Mouse (Mus musculus) hindbrain, embryonic 12.5 days (tissue): Measurements from ENCODE around the gene Zfp526. TPM values are rescaled to one million over a fixed set of nuclear protein-coding genes. Genes with fewer than 3 reads are reported as not detected.

Experiments used
- ATAC-seq: fragments of 200-750 bp; cut with Nextera tagmentation; 2 replicates; pipeline ENCODE4 v1.8.0; 2017; ENCODE audit warnings: moderate TSS enrichment; ENCODE audit not compliant: low FRiP score
- H3K27ac ChIP-seq: fragments of 300-500 bp; sonication (generic); 2 replicates; pipeline ENCODE4 v1.5.1; 2016; ENCODE audit warnings: mild to moderate bottlenecking
- H3K27me3 ChIP-seq: fragments of 300-500 bp; sonication (generic); 2 replicates; pipeline ENCODE4 v1.6.1; 2016; ENCODE audit warnings: mild to moderate bottlenecking
- H3K36me3 ChIP-seq: fragments of 300-500 bp; sonication (generic); 2 replicates; pipeline ENCODE4 v1.6.1; 2016; ENCODE audit warnings: mild to moderate bottlenecking
- H3K4me1 ChIP-seq: fragments of 300-500 bp; sonication (generic); 2 replicates; pipeline ENCODE4 v1.6.1; 2016
- H3K4me2 ChIP-seq: fragments of 300-500 bp; sonication (generic); replicated peaks from 2 replicates; pipeline ENCODE4 v1.6.1; 2016; ENCODE audit warnings: mild to moderate bottlenecking
- H3K4me3 ChIP-seq: fragments of 300-500 bp; sonication (generic); 2 replicates; pipeline ENCODE4 v1.5.1; 2016; ENCODE audit warnings: mild to moderate bottlenecking
- H3K9ac ChIP-seq: fragments of 300-500 bp; sonication (generic); 2 replicates; pipeline ENCODE4 v1.6.1; 2016; ENCODE audit warnings: mild to moderate bottlenecking, moderate library complexity
- H3K9me3 ChIP-seq: fragments of 300-500 bp; sonication (generic); replicated peaks from 2 replicates; pipeline ENCODE4 v1.6.1; 2016; ENCODE audit warnings: mild to moderate bottlenecking
- WGBS: fragments of 180-500 bp; shearing (Covaris S2); methylation state at CpG from one replicate; pipeline ENCODE4 v1.1.7; 2016; 5-methylcytosine and 5-hydroxymethylcytosine counted together
- microRNA-seq: library from miRNA; unstranded; fragments of <30 nt; microRNA quantifications from one replicate; pipeline ENCODE4, GENCODE M21; 2017
- polyA plus RNA-seq: library from polyadenylated mRNA; unstranded; fragments of >200 nt; fragmentation: Nextera tagmentation; extraction: Ambion mirVana; gene quantifications from 2 replicates; pipeline ENCODE4 v1.2.1, GENCODE M21; 2016

Zfp526 gene
- polyA plus RNA-seq, 1 experiment from 2014 or later = 2.3 TPM

- no peak overlapping the region; the same call in 1 of the 2 replicates for H3K4me2 ChIP-seq
- 0 out of 2 replicates have a peak overlapping the region, but pooled peaks have one; percentile 24 for H3K9ac ChIP-seq
- H3K9me3 ChIP-seq = no peaks in the 10 kb centered on the region
- no peak overlapping the region for H3K27ac ChIP-seq
- ATAC-seq = no peak
- H3K27me3 ChIP-seq = no peaks in the 10 kb centered on the region
- WGBS = 52% methylated on average over 5 of the region's 5 CpGs
- peaks cover 38% of the 10 kb centered on the region for H3K36me3 ChIP-seq
- no peak overlapping the region for H3K4me3 ChIP-seq
- peaks cover 51% of the 10 kb centered on the region for H3K4me1 ChIP-seq
These were observed 53.3 kb downstream of the Zfp526 start for GRCm38 (mm10) chr7:25274571-25274970.

DNA sequence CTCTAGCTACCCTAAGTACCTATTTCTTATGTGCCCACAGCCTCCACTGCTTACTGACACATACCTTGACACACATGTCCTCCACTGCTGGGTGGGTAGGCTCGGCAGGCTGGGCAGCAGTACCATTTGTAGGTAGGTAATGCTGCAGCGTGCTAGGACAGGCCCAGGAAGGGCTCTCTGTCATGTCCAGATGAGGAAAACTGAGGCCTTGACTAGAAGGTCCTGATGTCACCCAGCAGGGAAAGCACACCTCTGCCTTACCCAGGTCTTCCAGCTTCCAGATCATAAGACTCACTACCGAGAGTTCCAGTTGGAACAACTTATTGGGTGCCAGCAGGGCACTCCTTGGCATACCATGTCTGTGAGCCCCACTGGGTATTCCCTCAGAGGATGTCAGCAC lies 53.8 kb downstream of the Zfp526 start:
- Histone ChIP-seq H3K27me3 (no peaks in the 10 kb centered on the region), H3K36me3 (peaks cover 38% of the 10 kb centered on the region), H3K4me1 (peaks cover 51% of the 10 kb centered on the region), H3K9ac (no peak overlapping the region), H3K9me3 (no peaks in the 10 kb centered on the region), H3K4me2 (no peak overlapping the region; the same call in 1 of the 2 replicates), H3K4me3 (no peak overlapping the region), H3K27ac (no peak overlapping the region)
- 86% methylated on average over 3 of the region's 3 CpGs for WGBS
- no peak for ATAC-seq

DNA sequence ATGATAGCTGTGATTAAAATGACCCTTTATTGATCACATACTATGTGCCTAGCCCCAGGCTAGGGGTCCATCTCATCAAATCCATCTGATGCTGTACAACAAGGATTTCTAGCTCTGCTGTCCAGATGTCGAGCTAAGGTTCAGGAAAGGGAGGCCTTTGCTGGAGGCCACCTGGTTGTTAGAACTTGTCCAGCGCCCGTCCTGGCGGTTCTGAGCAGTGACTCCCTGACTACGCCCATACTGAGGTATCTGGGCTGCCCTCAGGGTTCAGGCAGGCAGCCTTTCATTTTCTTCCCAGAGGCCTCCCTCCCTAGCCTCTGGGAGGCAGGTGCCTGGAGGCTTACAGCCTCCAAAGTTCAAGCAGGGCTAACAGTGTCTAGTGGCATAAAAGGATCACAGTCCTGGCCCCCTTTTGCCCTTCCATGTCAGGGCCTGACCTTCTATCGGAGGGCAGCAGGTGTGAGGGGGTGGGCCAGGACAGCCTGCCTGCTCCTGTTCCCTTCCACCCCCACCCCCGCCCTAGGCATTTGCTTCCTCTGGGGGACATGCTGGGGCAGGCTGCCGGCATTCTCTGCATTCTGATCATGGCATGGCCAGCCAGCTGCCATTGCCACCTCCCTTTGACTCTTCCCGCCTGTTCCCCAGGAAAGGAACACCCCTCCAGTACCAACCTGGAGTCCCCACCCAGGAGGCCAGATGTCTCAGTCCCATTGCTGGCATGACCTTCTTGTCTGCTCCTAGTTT lies 54.5 kb downstream of the Zfp526 start:
- Histone ChIP-seq H3K4me1 (peaks cover 54% of the 10 kb centered on the region), H3K9ac (0 out of 2 replicates have a peak overlapping the region, but pooled peaks have one; percentile 32), H3K27me3 (no peaks in the 10 kb centered on the region), H3K27ac (0 out of 2 replicates have a peak overlapping the region, but pooled peaks have one; percentile 17), H3K9me3 (no peaks in the 10 kb centered on the region), H3K4me3 (no peak overlapping the region), H3K36me3 (peaks cover 36% of the 10 kb centered on the region), H3K4me2 (no peak overlapping the region)
- no peak for ATAC-seq
- 54% methylated on average over 9 of the region's 9 CpGs for WGBS

Small RNA genes lying within 50 kb of the gene (microRNA-seq; reads per million reads assigned to microRNA genes)
- gene Mir7048 = not detected

Other genes starting within 250 kb of the Zfp526 start
- gene Rabac1, start 248.7 kb upstream of the Zfp526 start, polyA plus RNA-seq = 122 and 138 TPM in 2 replicates
- gene Atp1a3, start 215.5 kb upstream of the Zfp526 start, polyA plus RNA-seq = 110 and 121 TPM in 2 replicates
- gene Grik5, start 149.1 kb upstream of the Zfp526 start, polyA plus RNA-seq = 16.5 and 17.1 TPM in 2 replicates
- gene Zfp574, start 148.9 kb upstream of the Zfp526 start, polyA plus RNA-seq = 39.8 and 40.8 TPM in 2 replicates
- 38.6 and 40.3 TPM in 2 replicates for gene Pou2f2, start 41.7 kb upstream of the Zfp526 start, polyA plus RNA-seq
- 11.9 and 13.9 TPM in 2 replicates for gene Dedd2, start 810 bp upstream of the Zfp526 start, polyA plus RNA-seq
- gene Gsk3a, start 16.4 kb downstream of the Zfp526 start, polyA plus RNA-seq = 17.2 and 19.6 TPM in 2 replicates
- 10.4 and 13.6 TPM in 2 replicates for gene Erf, start 29.3 kb downstream of the Zfp526 start, polyA plus RNA-seq
- 41.1 and 42.4 TPM in 2 replicates for gene Cic, start 46.3 kb downstream of the Zfp526 start, polyA plus RNA-seq
- gene Pafah1b3, start 76.6 kb downstream of the Zfp526 start, polyA plus RNA-seq = 391 and 405 TPM in 2 replicates
- 0.87 and 1.1 TPM in 2 replicates for gene Prr19, start 80.0 kb downstream of the Zfp526 start, polyA plus RNA-seq
- 24.3 and 25.9 TPM in 2 replicates for gene Tmem145, start 84.7 kb downstream of the Zfp526 start, polyA plus RNA-seq
- gene Megf8, start 95.7 kb downstream of the Zfp526 start, polyA plus RNA-seq = 20.9 and 23.0 TPM in 2 replicates
- gene Cnfn, start 148.3 kb downstream of the Zfp526 start, polyA plus RNA-seq = not detected in 2 replicates
- gene Lipe, start 177.3 kb downstream of the Zfp526 start, polyA plus RNA-seq = 7.8 and 9.4 TPM in 2 replicates
- 0.30 and 0.43 TPM in 2 replicates for gene Cxcl17, start 191.5 kb downstream of the Zfp526 start, polyA plus RNA-seq